Mouse (Mus musculus) central nervous system, embryonic 18 days (tissue): ENCODE data around the gene Nkapd1. TPM values are rescaled to one million over a fixed set of nuclear protein-coding genes. Genes with fewer than 3 reads are reported as not detected.

Experiments
- polyA plus RNA-seq: library from polyadenylated mRNA; depleted of rRNA; stranded (reverse); fragments of >200 nt; gene quantifications from 2 replicates; pipeline ENCODE4 v1.2.3, GENCODE M21; 2012; rRNA removed

Nkapd1 gene
- polyA plus RNA-seq, result 19.6 and 20.6 TPM in 2 replicates

DNA sequence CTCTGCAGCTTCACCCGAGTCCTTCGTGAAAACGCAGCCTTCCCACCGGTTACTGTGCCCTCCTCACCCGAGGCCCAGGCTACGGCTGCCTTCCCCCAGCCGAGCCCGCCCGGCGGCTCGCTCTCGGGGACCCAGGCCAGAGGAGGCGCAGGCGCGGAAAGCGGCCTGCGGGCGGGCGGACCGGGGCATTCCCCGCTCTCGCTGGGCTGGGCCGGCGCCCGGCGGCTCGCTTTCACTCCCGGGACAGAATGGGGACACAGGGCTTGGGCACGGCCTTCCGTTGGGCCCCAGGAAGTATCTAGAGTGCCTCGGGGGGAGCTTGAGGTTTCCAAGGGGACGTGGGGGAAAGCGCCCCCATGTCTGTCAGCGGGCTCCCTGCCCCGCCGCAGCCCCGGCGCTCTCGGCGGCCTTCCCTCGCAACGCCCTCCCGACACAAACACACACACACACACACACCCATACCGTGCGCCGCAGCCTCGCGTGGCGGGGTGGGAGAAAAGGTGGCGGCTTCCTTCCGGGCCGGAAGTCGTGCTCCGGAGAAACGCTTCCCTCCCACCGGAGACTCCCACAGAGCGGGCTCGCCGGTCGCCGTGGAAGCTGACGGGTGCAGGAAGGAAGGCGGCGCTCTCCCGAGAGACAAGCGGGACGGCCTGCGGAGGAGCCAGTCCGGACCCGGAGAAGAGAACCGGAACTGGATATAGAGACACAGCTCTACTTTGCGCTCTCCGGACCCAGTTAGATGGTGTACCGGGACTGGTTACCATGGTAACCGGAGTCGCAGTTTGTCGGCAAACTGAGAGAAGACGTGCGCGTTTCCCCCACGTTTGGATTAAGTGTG lies at the start of gene Nkapd1, which contains the start of gene Pih1d2:
TSS of gene Nkapd1 (minus strand) at position 699 of the 838 bp plus-strand sequence.
TSS of gene Pih1d2 (plus strand) at position 556 of the 838 bp plus-strand sequence.

DNA sequence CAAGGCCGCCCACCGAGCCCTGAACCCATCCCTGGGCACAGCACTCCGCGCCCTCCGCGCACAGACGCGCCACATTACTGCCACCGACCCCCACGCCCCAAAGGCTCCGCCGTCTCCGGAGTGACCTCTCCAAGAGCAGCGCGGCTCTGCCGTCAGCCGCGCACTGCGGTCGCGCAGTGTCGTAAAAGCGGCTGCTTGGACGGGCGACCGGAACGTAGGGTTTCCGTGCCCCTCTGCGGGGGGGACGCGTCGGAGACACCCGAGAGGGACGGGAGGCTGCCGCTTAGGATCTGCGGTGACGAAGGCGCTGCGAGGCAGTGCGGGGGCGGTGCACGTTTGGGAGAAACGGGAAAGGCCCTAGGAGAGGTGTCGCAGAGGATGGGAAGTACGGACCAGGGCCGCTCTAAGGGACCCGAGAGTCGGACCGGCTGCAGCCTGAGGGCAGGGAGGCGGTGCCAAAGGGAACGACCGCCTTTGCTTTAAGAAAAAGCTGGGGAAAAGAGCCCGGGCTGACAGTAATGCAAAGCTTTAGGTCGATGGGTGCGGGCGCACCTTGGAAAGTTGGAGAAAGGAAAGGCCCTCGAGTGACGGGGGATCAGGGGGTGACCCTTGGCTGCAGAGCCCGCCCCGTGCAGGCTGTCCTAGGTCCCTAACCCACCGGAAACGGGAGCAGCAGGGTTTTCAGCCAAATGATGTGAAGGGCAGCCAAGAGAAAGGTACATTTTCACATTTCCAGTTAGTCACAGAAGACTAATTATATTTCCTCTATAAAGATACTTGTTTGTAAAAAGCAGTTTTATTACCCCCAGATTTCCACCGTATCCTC lies 42.3 kb upstream of the Nkapd1 start, which contains the start of gene Dlat:
TSS of gene Dlat (minus strand) at position 389 of the 826 bp plus-strand sequence.

DNA sequence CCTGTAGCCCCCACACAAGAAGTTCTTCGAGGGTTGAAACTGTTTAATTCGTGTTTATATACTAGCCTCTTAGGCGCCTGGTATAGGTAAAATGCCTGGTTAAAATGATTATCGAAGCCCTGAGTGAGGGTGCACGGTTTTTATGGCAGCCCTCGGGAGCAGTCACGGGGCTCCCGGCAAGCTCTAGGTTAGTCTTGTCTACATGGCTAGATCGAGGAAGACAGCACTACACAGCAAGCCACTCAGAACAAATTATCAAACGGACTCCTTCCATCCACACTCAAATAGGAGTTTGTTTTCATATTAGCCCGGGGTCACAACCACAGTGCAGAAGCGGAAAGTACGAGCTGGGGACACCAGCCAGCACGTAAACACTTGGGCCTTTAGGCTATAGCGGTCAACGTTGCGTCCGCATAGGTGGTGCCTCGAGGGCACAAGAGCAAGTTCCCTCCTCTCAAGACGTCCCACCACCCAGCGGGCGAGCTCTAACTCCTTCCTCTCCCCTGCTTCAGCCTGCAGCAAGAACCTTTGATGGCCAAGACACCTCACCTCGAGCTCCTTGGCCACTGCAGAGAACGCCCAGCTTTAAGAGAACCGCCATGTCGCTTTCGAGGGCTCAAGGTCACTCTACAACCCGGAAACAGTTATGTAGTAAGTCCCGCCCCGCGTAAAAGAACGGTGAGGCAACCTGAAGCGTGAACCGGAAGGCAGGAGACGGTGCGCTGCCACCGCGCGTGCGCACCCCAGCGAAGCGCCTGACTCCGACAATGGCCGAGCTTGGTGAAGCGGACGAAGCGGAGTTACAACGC lies 13.9 kb downstream of the Nkapd1 start, which contains the start of the genes Sdhd and Timm8b:
TSS of gene Sdhd (minus strand) at position 624 of the 809 bp plus-strand sequence.
TSS of gene Timm8b (plus strand) at position 722 of the 809 bp plus-strand sequence.

DNA sequence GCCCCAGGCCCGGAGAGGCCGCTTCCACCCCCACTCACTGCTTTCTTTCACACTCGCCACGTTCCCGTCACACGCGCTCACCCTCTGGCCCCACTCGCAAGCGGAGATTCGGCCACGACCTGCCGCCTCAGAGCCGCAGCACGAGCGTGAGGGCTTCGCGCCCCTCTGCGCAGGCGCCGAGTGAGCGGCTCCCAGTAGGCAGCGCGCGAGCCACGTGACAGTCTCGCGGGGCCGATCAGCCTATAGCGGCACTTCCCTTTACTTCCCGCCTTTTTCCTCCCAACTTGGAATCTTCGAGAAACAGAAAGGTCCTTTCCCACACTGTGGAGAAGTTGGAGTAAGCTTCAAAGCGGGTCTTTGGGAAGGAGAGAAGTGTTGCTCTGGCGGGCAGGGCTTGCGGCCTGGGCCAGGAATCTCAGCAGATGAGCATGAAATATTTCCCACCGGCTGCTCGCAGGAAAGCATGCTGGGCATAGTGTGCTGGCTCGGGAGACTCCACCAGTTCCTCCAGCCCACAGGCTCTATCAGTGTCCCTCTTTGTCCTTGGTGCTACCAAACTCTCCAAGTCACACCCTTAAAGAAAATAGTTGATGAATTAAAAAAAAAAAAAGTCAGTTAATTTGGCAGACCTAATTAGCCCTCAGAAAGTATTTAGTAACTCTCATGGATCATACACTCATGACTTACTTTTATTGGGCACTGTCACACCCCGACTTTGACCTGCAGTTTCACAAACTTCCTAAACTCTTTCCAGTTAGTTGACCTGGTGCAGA lies 55.9 kb downstream of the Nkapd1 start, which contains the start of gene Tex12:
TSS of gene Tex12 (minus strand) at position 181 of the 773 bp plus-strand sequence.

Other genes with a start within 250 kb of the Nkapd1 start
- gene Plet1, start 122.9 kb downstream of the Nkapd1 start, polyA plus RNA-seq, result 0.25 and 4.2 TPM in 2 replicates
- 76.7 and 86.3 TPM in 2 replicates for gene Pts, start 88.7 kb downstream of the Nkapd1 start, polyA plus RNA-seq
- 21.4 and 23.9 TPM in 2 replicates for gene Il18, start 62.6 kb downstream of the Nkapd1 start, polyA plus RNA-seq
- gene Bco2, start 62.3 kb downstream of the Nkapd1 start, polyA plus RNA-seq, result 0.55 and 0.57 TPM in 2 replicates
- not detected in 2 replicates for gene Tex12, start 56.1 kb downstream of the Nkapd1 start, polyA plus RNA-seq
- gene Sdhd, start 13.7 kb downstream of the Nkapd1 start, polyA plus RNA-seq, result 170 and 192 TPM in 2 replicates
- gene Timm8b, start 13.6 kb downstream of the Nkapd1 start, polyA plus RNA-seq, result 424 and 466 TPM in 2 replicates
- 3.7 and 4.0 TPM in 2 replicates for gene Pih1d2, start 143 bp downstream of the Nkapd1 start, polyA plus RNA-seq
- gene Dlat, start 42.3 kb upstream of the Nkapd1 start, polyA plus RNA-seq, result 34.1 and 40.0 TPM in 2 replicates
- 38.1 and 39.0 TPM in 2 replicates for gene Dixdc1, start 122.1 kb upstream of the Nkapd1 start, polyA plus RNA-seq
- gene 2310030G06Rik, start 129.1 kb upstream of the Nkapd1 start, polyA plus RNA-seq, result 1.8 and 2.2 TPM in 2 replicates
- 16.1 and 19.3 TPM in 2 replicates for gene Cryab, start 133.9 kb upstream of the Nkapd1 start, polyA plus RNA-seq
- 1.3 and 4.1 TPM in 2 replicates for gene Hspb2, start 134.9 kb upstream of the Nkapd1 start, polyA plus RNA-seq
- 7.5 and 7.8 TPM in 2 replicates for gene Fdxacb1, start 150.8 kb upstream of the Nkapd1 start, polyA plus RNA-seq
- gene Alg9, start 157.6 kb upstream of the Nkapd1 start, polyA plus RNA-seq, result 51.7 and 53.4 TPM in 2 replicates
- gene 1110032A03Rik, start 158.1 kb upstream of the Nkapd1 start, polyA plus RNA-seq, result 45.9 and 48.9 TPM in 2 replicates
- gene Ppp2r1b, start 227.8 kb upstream of the Nkapd1 start, polyA plus RNA-seq, result 29.6 and 31.7 TPM in 2 replicates